Mouse (Mus musculus) forebrain, embryonic 11.5 days (tissue): ENCODE results near the gene Fbxw14. TPM values are rescaled to one million over a fixed set of nuclear protein-coding genes. Genes with fewer than 3 reads are reported as not detected.
"Not testable (repeated sequence)": the region's sequence is repeated elsewhere in the genome, so short reads cannot be mapped to it uniquely, and the experiment has no call there.

ENCODE experiments used
- ATAC-seq: fragments of 200-750 bp; cut with Nextera tagmentation; replicated peaks from 2 replicates; pipeline ENCODE4 v1.8.0; 2017; ENCODE audit warnings: moderate TSS enrichment; ENCODE audit not compliant: low FRiP score
- DNase-seq: peaks from one replicate; pipeline ENCODE4 v3.0.0-alpha.2; 2017; ENCODE audit warnings: low spot score
- H3K27ac ChIP-seq: fragments of 300-500 bp; sonication (generic); 2 replicates; pipeline ENCODE4 v1.5.1; 2014; ENCODE audit warnings: low read depth, low read length
- H3K27me3 ChIP-seq: fragments of 300-500 bp; sonication (generic); 2 replicates; pipeline ENCODE4 v1.6.1; 2014; ENCODE audit warnings: mild to moderate bottlenecking, low read length, mixed read lengths; ENCODE audit not compliant: control insufficient read depth, insufficient read depth
- H3K36me3 ChIP-seq: fragments of 300-500 bp; sonication (generic); 2 replicates; pipeline ENCODE4 v1.6.1; 2014; ENCODE audit warnings: mild to moderate bottlenecking, low read length, moderate library complexity, mixed read lengths; ENCODE audit not compliant: control insufficient read depth, insufficient read depth
- H3K4me1 ChIP-seq: fragments of 300-500 bp; sonication (generic); replicated peaks from 2 replicates; pipeline ENCODE4 v1.6.1; 2014; ENCODE audit warnings: low read length, mixed read lengths; ENCODE audit not compliant: control insufficient read depth, insufficient read depth
- H3K4me2 ChIP-seq: fragments of 300-500 bp; sonication (generic); 2 replicates; pipeline ENCODE4 v1.6.1; 2014; ENCODE audit warnings: low read depth, mild to moderate bottlenecking, low read length, moderate library complexity, mixed read lengths; ENCODE audit not compliant: severe bottlenecking
- H3K4me3 ChIP-seq: fragments of 300-500 bp; sonication (generic); 2 replicates; pipeline ENCODE4 v1.5.1; 2014; ENCODE audit warnings: low read depth, low read length
- H3K9ac ChIP-seq: fragments of 300-500 bp; sonication (generic); 2 replicates; pipeline ENCODE4 v1.6.1; 2014; ENCODE audit warnings: low read length
- H3K9me3 ChIP-seq: fragments of 300-500 bp; sonication (generic); 2 replicates; pipeline ENCODE4 v1.6.1; 2016; ENCODE audit warnings: low read length, mixed read lengths; ENCODE audit not compliant: control insufficient read depth
- WGBS: fragments of 180-500 bp; shearing (Covaris S2); extraction: QIAGEN DNeasy Blood & Tissue Kit; methylation state at CpG from one replicate; pipeline ENCODE4 v1.1.7; 2014; 5-methylcytosine and 5-hydroxymethylcytosine counted together
- polyA plus RNA-seq: library from polyadenylated mRNA; unstranded; fragments of >200 nt; fragmentation: Nextera tagmentation; extraction: Ambion mirVana; gene quantifications from 2 replicates; pipeline ENCODE4 v1.2.1, GENCODE M21; 2014

The Fbxw14 gene
- not detected in 2 replicates for polyA plus RNA-seq

- not testable (repeated sequence) for H3K4me1 ChIP-seq, H3K4me2 ChIP-seq, H3K4me3 ChIP-seq, DNase-seq, H3K27ac ChIP-seq, H3K9me3 ChIP-seq, H3K9ac ChIP-seq, H3K36me3 ChIP-seq, H3K27me3 ChIP-seq, ATAC-seq
- no CpG with 5 or more reads among the region's 1 CpGs for WGBS
Measured at GRCm38 (mm10) chr9:109287576-109287975, at the start of gene Fbxw14. Gene Fbxw14 (minus strand): TSS chr9:109287676.

GRCm38 (mm10) chr9:109263041-109263440, 24.4 kb downstream of the Fbxw14 start:
- H3K36me3 ChIP-seq, result no peaks in the 10 kb centered on the region
- H3K4me1 ChIP-seq, result no peaks in the 10 kb centered on the region
- H3K4me2 ChIP-seq, result no peak overlapping the region
- no peaks in the 10 kb centered on the region for H3K9me3 ChIP-seq
- H3K27me3 ChIP-seq, result no peaks in the 10 kb centered on the region
- WGBS, result 74% methylated on average over 2 of the region's 2 CpGs
- ATAC-seq (no peak), DNase-seq (no peak)
- H3K4me3 ChIP-seq, result no peak overlapping the region
- H3K27ac ChIP-seq, result no peak overlapping the region
- H3K9ac ChIP-seq, result no peak overlapping the region

- 94% methylated on average over 1 of the region's 1 CpGs for WGBS
- Histone ChIP-seq H3K27me3 (no peaks in the 10 kb centered on the region), H3K36me3 (no peaks in the 10 kb centered on the region), H3K9me3 (no peaks in the 10 kb centered on the region), H3K4me3 (no peak within 1 kb of the TSS), H3K9ac (no peak within 1 kb of the TSS), H3K4me1 (no peaks in the 10 kb centered on the region), H3K4me2 (no peak within 1 kb of the TSS), H3K27ac (no peak within 1 kb of the TSS)
- ATAC-seq (no peak), DNase-seq (no peak)
Measured at GRCm38 (mm10) chr9:109234654-109235053, 52.8 kb downstream of the Fbxw14 start, which contains the start of gene Fbxw20. Gene Fbxw20 (minus strand): TSS chr9:109234754.

Other genes starting within 250 kb of the Fbxw14 start
- 30.4 and 33.9 TPM in 2 replicates for gene Shisa5, start 249.1 kb downstream of the Fbxw14 start, polyA plus RNA-seq
- gene Trex1, start 227.9 kb downstream of the Fbxw14 start, polyA plus RNA-seq, result 5.9 and 8.2 TPM in 2 replicates
- 28.1 and 32.1 TPM in 2 replicates for gene Atrip, start 213.6 kb downstream of the Fbxw14 start, polyA plus RNA-seq
- gene Ccdc51, start 205.2 kb downstream of the Fbxw14 start, polyA plus RNA-seq, result 13.2 and 17.4 TPM in 2 replicates
- gene Tma7, start 205.1 kb downstream of the Fbxw14 start, polyA plus RNA-seq, result 671 and 746 TPM in 2 replicates
- gene Plxnb1, start 192.3 kb downstream of the Fbxw14 start, polyA plus RNA-seq, result 27.3 and 28.3 TPM in 2 replicates
- gene Fbxw21, start 125.6 kb downstream of the Fbxw14 start, polyA plus RNA-seq, result not detected in 2 replicates
- not detected in 2 replicates for gene Fbxw13, start 91.7 kb downstream of the Fbxw14 start, polyA plus RNA-seq
- gene Fbxw20, start 52.9 kb downstream of the Fbxw14 start, polyA plus RNA-seq, result not detected in 2 replicates
- gene Fbxw28, start 52.0 kb upstream of the Fbxw14 start, polyA plus RNA-seq, result not detected in 2 replicates
- gene Fbxw22, start 116.6 kb upstream of the Fbxw14 start, polyA plus RNA-seq, result not detected in 2 replicates
- gene Fbxw16, start 161.5 kb upstream of the Fbxw14 start, polyA plus RNA-seq, result not detected in 2 replicates
- not detected in 2 replicates for gene Fbxw19, start 208.2 kb upstream of the Fbxw14 start, polyA plus RNA-seq